Mouse (Mus musculus) heart, postnatal 0 days (tissue): ENCODE measurements around the gene Pla2g2c.

Experiments
- CTCF ChIP-seq: IDR thresholded peaks from 2 replicates; pipeline ENCODE4 v1.5.1; 2016; ENCODE audit warnings: antibody characterized with exemption, control low read depth, low read depth
- EP300 ChIP-seq: IDR thresholded peaks from 2 replicates; pipeline ENCODE4 v1.6.1; 2016; ENCODE audit warnings: antibody characterized with exemption, low read depth

GRCm38 (mm10) chr4:138676480-138676879 lies 48.1 kb upstream of the Pla2g2c start:
- TF ChIP-seq EP300: no peak
- no peak for TF ChIP-seq CTCF
